Mouse (Mus musculus): ENCODE measurements around the gene Ano9. TPM values are rescaled to one million over a fixed set of nuclear protein-coding genes. Genes with fewer than 3 reads are reported as not detected.

Gene Ano9
- total RNA-seq, 2 experiments from 2014 or later = not detected

- peak; percentile 50 for ATAC-seq (replicated peaks; ENCODE audit: low FRiP score, poor library complexity, severe bottlenecking)
Measured at GRCm38 (mm10) chr7:141070058-141070862, 47.3 kb downstream of the Ano9 start.

GRCm38 (mm10) chr7:141068351-141068750 is 49.3 kb downstream of the Ano9 start:
- no peak for ATAC-seq (replicated peaks; ENCODE audit: low FRiP score, poor library complexity, severe bottlenecking)

- ATAC-seq (replicated peaks; ENCODE audit: low FRiP score, poor library complexity, severe bottlenecking) = no peak
Measured at GRCm38 (mm10) chr7:141064576-141064975, 53.0 kb downstream of the Ano9 start.

- ATAC-seq (replicated peaks; ENCODE audit: low FRiP score, poor library complexity, severe bottlenecking) = 0 out of 2 replicates have a peak, but pooled peaks have one; percentile 8
Measured at GRCm38 (mm10) chr7:141064175-141064574, 53.4 kb downstream of the Ano9 start.

- ATAC-seq (replicated peaks; ENCODE audit: low FRiP score, poor library complexity, severe bottlenecking) = no peak
Measured at GRCm38 (mm10) chr7:141063353-141063752, 54.3 kb downstream of the Ano9 start.

- no peak for ATAC-seq (replicated peaks; ENCODE audit: low FRiP score, poor library complexity, severe bottlenecking)
Measured at GRCm38 (mm10) chr7:141062525-141062924, 55.1 kb downstream of the Ano9 start.

- ATAC-seq (replicated peaks; ENCODE audit: low FRiP score, poor library complexity, severe bottlenecking) = no peak
Measured at GRCm38 (mm10) chr7:141061269-141061692, 56.3 kb downstream of the Ano9 start.

GRCm38 (mm10) chr7:141060426-141061242 is 57.0 kb downstream of the Ano9 start, which contains the start of gene B4galnt4:
B4galnt4 (plus strand) TSS chr7:141061104.
- no peak for ATAC-seq (replicated peaks; ENCODE audit: low FRiP score, poor library complexity, severe bottlenecking)

- ATAC-seq (replicated peaks; ENCODE audit: low FRiP score, poor library complexity, severe bottlenecking) = no peak
Measured at GRCm38 (mm10) chr7:141059929-141060328, 57.7 kb downstream of the Ano9 start.

GRCm38 (mm10) chr7:141058601-141059341 is 58.8 kb downstream of the Ano9 start:
- ATAC-seq (replicated peaks; ENCODE audit: low FRiP score, poor library complexity, severe bottlenecking) = no peak

GRCm38 (mm10) chr7:141057541-141057940 is 60.1 kb downstream of the Ano9 start:
- ATAC-seq (replicated peaks; ENCODE audit: low FRiP score, poor library complexity, severe bottlenecking) = no peak

- no peak for ATAC-seq (replicated peaks; ENCODE audit: low FRiP score, poor library complexity, severe bottlenecking)
Measured at GRCm38 (mm10) chr7:141056976-141057375, 60.6 kb downstream of the Ano9 start.

- peak; percentile 31; the same call in 1 of the 2 replicates for ATAC-seq (replicated peaks; ENCODE audit: low FRiP score, poor library complexity, severe bottlenecking)
Measured at GRCm38 (mm10) chr7:141055785-141056184, 61.8 kb downstream of the Ano9 start.

- ATAC-seq (replicated peaks; ENCODE audit: low FRiP score, poor library complexity, severe bottlenecking) = no peak
Measured at GRCm38 (mm10) chr7:141052421-141052820, 65.2 kb downstream of the Ano9 start.

- no peak for ATAC-seq (replicated peaks; ENCODE audit: low FRiP score, poor library complexity, severe bottlenecking)
Measured at GRCm38 (mm10) chr7:141052016-141052415, 65.6 kb downstream of the Ano9 start.

Other genes with a start within 250 kb of the Ano9 start
- 13.1 and 37.0 TPM in 2 replicates for gene Psmd13, start 235.8 kb downstream of the Ano9 start, total RNA-seq (2015; ENCODE audit: low replicate concordance)
- 56.0 and 77.4 TPM in 2 replicates for gene Psmd13, start 235.8 kb downstream of the Ano9 start, total RNA-seq (2017; ENCODE audit: low replicate concordance)
- gene Sirt3, start 235.5 kb downstream of the Ano9 start, total RNA-seq (2015; ENCODE audit: low replicate concordance) = 1.9 and 12.1 TPM in 2 replicates
- gene Sirt3, start 235.5 kb downstream of the Ano9 start, total RNA-seq (2017; ENCODE audit: low replicate concordance) = 1.4 and 2.1 TPM in 2 replicates
- gene Cox8b, start 217.4 kb downstream of the Ano9 start, total RNA-seq (2015; ENCODE audit: low replicate concordance) = not detected in 2 replicates
- gene Cox8b, start 217.4 kb downstream of the Ano9 start, total RNA-seq (2017; ENCODE audit: low replicate concordance) = not detected in 2 replicates
- not detected in 2 replicates for gene Nlrp6, start 196.9 kb downstream of the Ano9 start, total RNA-seq (2015; ENCODE audit: low replicate concordance)
- gene Nlrp6, start 196.9 kb downstream of the Ano9 start, total RNA-seq (2017; ENCODE audit: low replicate concordance) = not detected in 2 replicates
- 0.38 and 3.8 TPM in 2 replicates for gene Pgghg, start 176.4 kb downstream of the Ano9 start, total RNA-seq (2015; ENCODE audit: low replicate concordance)
- 1.5 and 3.3 TPM in 2 replicates for gene Pgghg, start 176.4 kb downstream of the Ano9 start, total RNA-seq (2017; ENCODE audit: low replicate concordance)
- gene Ifitm5, start 167.5 kb downstream of the Ano9 start, total RNA-seq (2015; ENCODE audit: low replicate concordance) = not detected in 2 replicates
- gene Ifitm5, start 167.5 kb downstream of the Ano9 start, total RNA-seq (2017; ENCODE audit: low replicate concordance) = 1.5 TPM in 1 of 2 replicates, not detected in the other
- not detected in 2 replicates for gene Gm45717, start 161.9 kb downstream of the Ano9 start, total RNA-seq (2015; ENCODE audit: low replicate concordance)
- not detected in 2 replicates for gene Gm45717, start 161.9 kb downstream of the Ano9 start, total RNA-seq (2017; ENCODE audit: low replicate concordance)
- gene Ifitm2, start 161.8 kb downstream of the Ano9 start, total RNA-seq (2015; ENCODE audit: low replicate concordance) = 133 and 151 TPM in 2 replicates
- gene Ifitm2, start 161.8 kb downstream of the Ano9 start, total RNA-seq (2017; ENCODE audit: low replicate concordance) = 41.4 and 47.4 TPM in 2 replicates
- 31.8 and 47.3 TPM in 2 replicates for gene Ifitm1, start 150.6 kb downstream of the Ano9 start, total RNA-seq (2015; ENCODE audit: low replicate concordance)
- gene Ifitm1, start 150.6 kb downstream of the Ano9 start, total RNA-seq (2017; ENCODE audit: low replicate concordance) = 0.70 and 11.8 TPM in 2 replicates
- gene Ifitm3, start 107.0 kb downstream of the Ano9 start, total RNA-seq (2015; ENCODE audit: low replicate concordance) = 186 and 267 TPM in 2 replicates
- 78.8 and 112 TPM in 2 replicates for gene Ifitm3, start 107.0 kb downstream of the Ano9 start, total RNA-seq (2017; ENCODE audit: low replicate concordance)
- gene Ifitm6, start 99.9 kb downstream of the Ano9 start, total RNA-seq (2015; ENCODE audit: low replicate concordance) = 336 and 380 TPM in 2 replicates
- gene Ifitm6, start 99.9 kb downstream of the Ano9 start, total RNA-seq (2017; ENCODE audit: low replicate concordance) = 99.4 and 179 TPM in 2 replicates
- gene Gm17387, start 88.7 kb downstream of the Ano9 start, total RNA-seq (2015; ENCODE audit: low replicate concordance) = not detected in 2 replicates
- gene Gm17387, start 88.7 kb downstream of the Ano9 start, total RNA-seq (2017; ENCODE audit: low replicate concordance) = not detected in 2 replicates
- 0.84 TPM in 1 of 2 replicates, not detected in the other for gene B4galnt4, start 56.7 kb downstream of the Ano9 start, total RNA-seq (2015; ENCODE audit: low replicate concordance)
- not detected in 2 replicates for gene B4galnt4, start 56.7 kb downstream of the Ano9 start, total RNA-seq (2017; ENCODE audit: low replicate concordance)
- not detected in 2 replicates for gene Pkp3, start 39.6 kb downstream of the Ano9 start, total RNA-seq (2015; ENCODE audit: low replicate concordance)
- gene Pkp3, start 39.6 kb downstream of the Ano9 start, total RNA-seq (2017; ENCODE audit: low replicate concordance) = not detected in 2 replicates
- gene Sigirr, start 17.2 kb downstream of the Ano9 start, total RNA-seq (2015; ENCODE audit: low replicate concordance) = 4.2 TPM in 1 of 2 replicates, not detected in the other
- 2.8 and 4.4 TPM in 2 replicates for gene Sigirr, start 17.2 kb downstream of the Ano9 start, total RNA-seq (2017; ENCODE audit: low replicate concordance)
- 123 and 158 TPM in 2 replicates for gene Ptdss2, start 4.6 kb upstream of the Ano9 start, total RNA-seq (2015; ENCODE audit: low replicate concordance)
- gene Ptdss2, start 4.6 kb upstream of the Ano9 start, total RNA-seq (2017; ENCODE audit: low replicate concordance) = 153 and 164 TPM in 2 replicates
- 11.9 and 13.8 TPM in 2 replicates for gene Rnh1, start 55.1 kb upstream of the Ano9 start, total RNA-seq (2015; ENCODE audit: low replicate concordance)
- 15.1 and 15.7 TPM in 2 replicates for gene Rnh1, start 55.1 kb upstream of the Ano9 start, total RNA-seq (2017; ENCODE audit: low replicate concordance)
- 3.8 and 24.9 TPM in 2 replicates for gene Hras, start 76.2 kb upstream of the Ano9 start, total RNA-seq (2015; ENCODE audit: low replicate concordance)
- 11.4 and 20.8 TPM in 2 replicates for gene Hras, start 76.2 kb upstream of the Ano9 start, total RNA-seq (2017; ENCODE audit: low replicate concordance)
- gene Lrrc56, start 76.4 kb upstream of the Ano9 start, total RNA-seq (2015; ENCODE audit: low replicate concordance) = 2.1 TPM in 1 of 2 replicates, not detected in the other
- gene Lrrc56, start 76.4 kb upstream of the Ano9 start, total RNA-seq (2017; ENCODE audit: low replicate concordance) = 0.94 and 1.8 TPM in 2 replicates
- not detected in 2 replicates for gene Lmntd2, start 96.3 kb upstream of the Ano9 start, total RNA-seq (2015; ENCODE audit: low replicate concordance)
- 0.17 and 1.7 TPM in 2 replicates for gene Lmntd2, start 96.3 kb upstream of the Ano9 start, total RNA-seq (2017; ENCODE audit: low replicate concordance)
- gene Rassf7, start 98.1 kb upstream of the Ano9 start, total RNA-seq (2015; ENCODE audit: low replicate concordance) = 1.7 and 6.0 TPM in 2 replicates
- gene Rassf7, start 98.1 kb upstream of the Ano9 start, total RNA-seq (2017; ENCODE audit: low replicate concordance) = 3.9 and 12.2 TPM in 2 replicates
- 24.9 and 30.0 TPM in 2 replicates for gene Phrf1, start 111.0 kb upstream of the Ano9 start, total RNA-seq (2015; ENCODE audit: low replicate concordance)
- gene Phrf1, start 111.0 kb upstream of the Ano9 start, total RNA-seq (2017; ENCODE audit: low replicate concordance) = 25.5 and 32.8 TPM in 2 replicates
- 49.5 and 73.8 TPM in 2 replicates for gene Irf7, start 148.7 kb upstream of the Ano9 start, total RNA-seq (2015; ENCODE audit: low replicate concordance)
- 78.0 and 88.9 TPM in 2 replicates for gene Irf7, start 148.7 kb upstream of the Ano9 start, total RNA-seq (2017; ENCODE audit: low replicate concordance)
- gene Cdhr5, start 159.0 kb upstream of the Ano9 start, total RNA-seq (2015; ENCODE audit: low replicate concordance) = not detected in 2 replicates
- not detected in 2 replicates for gene Cdhr5, start 159.0 kb upstream of the Ano9 start, total RNA-seq (2017; ENCODE audit: low replicate concordance)
- gene Sct, start 161.3 kb upstream of the Ano9 start, total RNA-seq (2015; ENCODE audit: low replicate concordance) = not detected in 2 replicates
- not detected in 2 replicates for gene Sct, start 161.3 kb upstream of the Ano9 start, total RNA-seq (2017; ENCODE audit: low replicate concordance)
- not detected in 2 replicates for gene Drd4, start 174.2 kb upstream of the Ano9 start, total RNA-seq (2015; ENCODE audit: low replicate concordance)
- not detected in 2 replicates for gene Drd4, start 174.2 kb upstream of the Ano9 start, total RNA-seq (2017; ENCODE audit: low replicate concordance)
- 9.4 and 18.3 TPM in 2 replicates for gene Deaf1, start 209.9 kb upstream of the Ano9 start, total RNA-seq (2015; ENCODE audit: low replicate concordance)
- 14.1 and 16.0 TPM in 2 replicates for gene Deaf1, start 209.9 kb upstream of the Ano9 start, total RNA-seq (2017; ENCODE audit: low replicate concordance)
- 6.5 and 8.4 TPM in 2 replicates for gene Tmem80, start 209.9 kb upstream of the Ano9 start, total RNA-seq (2015; ENCODE audit: low replicate concordance)
- 10.5 and 12.9 TPM in 2 replicates for gene Tmem80, start 209.9 kb upstream of the Ano9 start, total RNA-seq (2017; ENCODE audit: low replicate concordance)
- gene Eps8l2, start 221.1 kb upstream of the Ano9 start, total RNA-seq (2015; ENCODE audit: low replicate concordance) = not detected in 2 replicates
- gene Eps8l2, start 221.1 kb upstream of the Ano9 start, total RNA-seq (2017; ENCODE audit: low replicate concordance) = not detected in 2 replicates